Mouse (Mus musculus) testis, adult 2 months (tissue): ENCODE measurements around the gene Thumpd3. TPM values are rescaled to one million over a fixed set of nuclear protein-coding genes. Genes with fewer than 3 reads are reported as not detected.

Source experiments
- H3K27ac ChIP-seq: fragments of 200-500 bp; 2 replicates; pipeline ENCODE4 v1.5.1; 2012; ENCODE audit warnings: low read depth, low read length; ENCODE audit not compliant: control insufficient read depth, insufficient read depth
- H3K27me3 ChIP-seq: fragments of 200-500 bp; 2 replicates; pipeline ENCODE4 v1.6.1; 2012; ENCODE audit warnings: mild to moderate bottlenecking, low read length, moderate library complexity; ENCODE audit not compliant: control insufficient read depth, insufficient read depth
- H3K36me3 ChIP-seq: fragments of 200-500 bp; 2 replicates; pipeline ENCODE4 v1.6.1; 2012; ENCODE audit warnings: mild to moderate bottlenecking, low read length; ENCODE audit not compliant: control insufficient read depth, insufficient read depth
- H3K4me1 ChIP-seq: fragments of 200-500 bp; 2 replicates; pipeline ENCODE4 v1.6.1; 2012; ENCODE audit warnings: low read length; ENCODE audit not compliant: control insufficient read depth, insufficient read depth
- H3K4me3 ChIP-seq: fragments of 200-500 bp; 2 replicates; pipeline ENCODE4 v1.5.1; 2012; ENCODE audit warnings: low read depth, mild to moderate bottlenecking, low read length, moderate library complexity, mixed read lengths; ENCODE audit not compliant: control insufficient read depth
- CTCF ChIP-seq: fragments of 200-500 bp; IDR thresholded peaks from 2 replicates; pipeline ENCODE4 v1.5.1; 2012; ENCODE audit warnings: low read depth, mild to moderate bottlenecking, inconsistent platforms, low read length, moderate library complexity; ENCODE audit not compliant: control insufficient read depth, insufficient read depth, insufficient replicate concordance
- POLR2A ChIP-seq: fragments of 200-500 bp; IDR thresholded peaks from 2 replicates; pipeline ENCODE4 v1.6.1; 2012; ENCODE audit warnings: low read depth, mild to moderate bottlenecking, inconsistent platforms, low read length, moderate library complexity; ENCODE audit not compliant: control insufficient read depth
- polyA plus RNA-seq: library from polyadenylated mRNA; depleted of rRNA; stranded (reverse); fragments of >200 nt; gene quantifications from 2 replicates; pipeline ENCODE4 v1.2.3, GENCODE M21; 2012

The Thumpd3 gene
- polyA plus RNA-seq, 1 experiment, result 54.4 TPM

DNA sequence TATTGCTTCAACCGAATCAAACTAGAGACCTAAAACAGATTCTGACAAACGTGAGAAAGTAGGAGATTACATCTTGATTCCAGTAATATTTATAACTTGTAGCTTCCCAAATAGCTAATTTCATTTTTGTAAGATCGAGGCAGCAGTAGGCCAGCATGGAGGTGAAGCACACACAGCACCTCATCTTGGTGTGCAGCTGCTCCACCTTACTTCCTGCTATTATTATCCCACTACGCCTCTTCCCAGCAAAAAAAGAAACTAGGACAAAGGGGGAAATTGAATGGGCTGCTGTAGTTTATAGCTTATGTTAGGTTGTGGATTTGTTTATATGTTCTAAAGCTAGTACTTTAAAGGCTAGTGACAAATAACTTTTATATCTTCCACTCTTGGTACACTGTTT, 38.6 kb downstream of the Thumpd3 start:
- no peak overlapping the region for H3K27ac ChIP-seq
- no peak for TF ChIP-seq CTCF
- no peak for TF ChIP-seq POLR2A
- no peaks in the 10 kb centered on the region for H3K4me1 ChIP-seq

GRCm38 (mm10) chr6:113093206-113093605, 47.2 kb downstream of the Thumpd3 start:
- Histone ChIP-seq H3K36me3 (no peaks in the 10 kb centered on the region), H3K27ac (no peak overlapping the region), H3K4me1 (no peaks in the 10 kb centered on the region), H3K4me3 (no peak overlapping the region), H3K27me3 (no peaks in the 10 kb centered on the region)
- TF ChIP-seq CTCF, result no peak
- no peak for TF ChIP-seq POLR2A

More for the DNA sequence above, 38.6 kb downstream of the Thumpd3 start:
- Histone ChIP-seq H3K36me3 (no peaks in the 10 kb centered on the region), H3K4me3 (no peak overlapping the region), H3K27me3 (no peaks in the 10 kb centered on the region)

DNA sequence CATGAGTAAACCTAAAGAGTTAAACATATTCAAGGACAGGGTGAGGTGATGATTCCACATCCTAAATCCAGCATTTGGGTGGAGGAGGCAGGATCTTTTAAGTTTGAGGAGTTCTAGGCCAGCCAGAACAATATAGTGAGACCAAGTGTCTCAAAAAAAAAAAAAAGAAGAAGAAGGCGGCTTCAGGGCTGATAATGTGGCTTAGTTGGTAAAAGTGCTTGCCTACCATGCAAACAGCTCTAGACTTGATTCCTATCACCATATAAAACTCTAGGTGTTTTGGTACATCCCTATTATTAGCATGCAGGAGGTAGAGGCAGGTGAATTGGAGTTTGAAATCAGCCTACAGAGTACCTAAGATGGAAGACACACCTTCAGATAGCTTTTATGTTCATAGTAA, 49.5 kb downstream of the Thumpd3 start:
- no peak overlapping the region for H3K27ac ChIP-seq
- TF ChIP-seq CTCF, result no peak
- H3K4me3 ChIP-seq, result no peak overlapping the region
- H3K27me3 ChIP-seq, result no peaks in the 10 kb centered on the region
- H3K4me1 ChIP-seq, result no peaks in the 10 kb centered on the region
- no peaks in the 10 kb centered on the region for H3K36me3 ChIP-seq

GRCm38 (mm10) chr6:113097662-113098061, 51.6 kb downstream of the Thumpd3 start:
- TF ChIP-seq POLR2A (no peak), CTCF (no peak)
- Histone ChIP-seq H3K27ac (no peak overlapping the region), H3K4me3 (no peak overlapping the region), H3K36me3 (no peaks in the 10 kb centered on the region), H3K27me3 (no peaks in the 10 kb centered on the region), H3K4me1 (no peaks in the 10 kb centered on the region)

DNA sequence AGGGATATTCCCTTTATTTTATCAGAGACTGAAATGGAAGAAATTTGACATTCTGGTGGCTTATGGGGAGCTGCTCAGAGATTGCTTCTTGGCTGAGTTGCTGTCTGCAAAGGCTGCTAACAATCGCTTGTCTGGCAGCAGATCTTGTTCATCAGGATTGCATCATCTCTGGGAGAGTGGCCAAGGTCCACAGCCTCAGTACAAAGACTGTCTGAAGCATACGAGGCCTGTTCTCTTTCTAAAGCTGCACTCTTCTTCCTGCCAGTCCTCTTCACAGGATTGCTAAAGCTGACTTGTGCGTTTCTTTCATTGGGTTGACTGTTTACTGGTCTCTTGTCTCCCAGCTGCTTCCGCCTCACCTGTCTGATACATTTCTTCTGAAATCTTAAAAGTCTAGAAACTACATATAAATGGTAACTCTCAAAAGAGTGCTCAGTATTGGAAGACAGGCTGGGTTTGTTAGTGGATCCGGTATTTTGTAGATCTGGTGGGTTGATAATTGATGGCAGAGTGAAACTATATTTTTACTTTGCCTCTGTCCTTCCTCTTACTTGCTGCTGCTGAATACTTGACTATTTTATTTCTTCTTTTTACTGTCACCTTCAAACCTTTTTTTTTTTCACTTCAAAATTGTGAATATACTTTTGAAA, 53.7 kb downstream of the Thumpd3 start:
- Histone ChIP-seq H3K4me3 (no peak overlapping the region), H3K27me3 (no peaks in the 10 kb centered on the region), H3K27ac (no peak overlapping the region), H3K36me3 (no peaks in the 10 kb centered on the region), H3K4me1 (no peaks in the 10 kb centered on the region)
- TF ChIP-seq POLR2A (no peak), CTCF (no peak)

GRCm38 (mm10) chr6:113102541-113102940, 56.5 kb downstream of the Thumpd3 start:
- Histone ChIP-seq H3K4me1 (no peaks in the 10 kb centered on the region), H3K36me3 (peaks cover 1% of the 10 kb centered on the region; the same call in 1 of the 2 replicates), H3K27me3 (no peaks in the 10 kb centered on the region), H3K27ac (no peak overlapping the region), H3K4me3 (no peak overlapping the region)
- no peak for TF ChIP-seq CTCF
- TF ChIP-seq POLR2A, result no peak

- H3K4me1 ChIP-seq, result no peaks in the 10 kb centered on the region
- no peak for TF ChIP-seq POLR2A
- no peak for TF ChIP-seq CTCF
- H3K4me3 ChIP-seq, result no peak overlapping the region
- H3K27ac ChIP-seq, result no peak overlapping the region
- H3K36me3 ChIP-seq, result peaks cover 1% of the 10 kb centered on the region; the same call in 1 of the 2 replicates
- H3K27me3 ChIP-seq, result no peaks in the 10 kb centered on the region
Observed at GRCm38 (mm10) chr6:113103765-113104164, 57.7 kb downstream of the Thumpd3 start.

GRCm38 (mm10) chr6:113109378-113109777, 63.4 kb downstream of the Thumpd3 start:
- Histone ChIP-seq H3K4me3 (no peak overlapping the region), H3K36me3 (peaks cover 2% of the 10 kb centered on the region), H3K27ac (no peak overlapping the region; the same call in 1 of the 2 replicates), H3K4me1 (no peaks in the 10 kb centered on the region), H3K27me3 (no peaks in the 10 kb centered on the region)
- no peak for TF ChIP-seq CTCF
- no peak for TF ChIP-seq POLR2A
